9 mouse cellular contexts compared by ENCODE assay signal in the genomic region with DNA sequence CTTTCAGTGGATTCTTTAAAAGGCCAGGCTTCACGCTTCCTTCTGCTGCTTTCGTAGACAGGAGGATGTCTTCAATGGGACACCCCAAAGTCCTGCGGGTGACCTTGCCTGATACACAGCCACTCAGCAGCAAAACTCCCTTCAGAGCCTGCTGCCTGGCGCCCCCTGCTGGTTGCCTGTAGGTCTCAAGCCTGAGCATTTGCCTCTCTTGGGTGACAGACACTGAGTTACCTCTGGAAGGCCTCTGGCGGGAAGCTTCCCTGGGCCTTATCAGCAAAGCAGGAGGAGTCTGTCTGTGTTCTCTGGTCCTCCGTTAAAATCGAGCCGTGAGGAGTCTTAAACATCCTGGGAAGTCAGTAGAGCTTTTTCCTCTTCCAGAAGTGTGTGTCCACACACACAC. TPM values are rescaled to one million over a fixed set of nuclear protein-coding genes. Genes with fewer than 3 reads are reported as not detected.
DNase-seq lines count a peak whose midpoint lies in the region; ATAC-seq and TF ChIP-seq lines count a peak whose summit lies in the region.
"Had no signal": no experiment of that assay in that cellular context is flagged by ENCODE, and none has a peak within 500 bp of the region (broad histone marks: within the 10 kb centered on the region; RNA-seq: fewer than 3 reads in every experiment).

No protein-coding gene starts in this region.

- H3K27ac ChIP-seq in liver, postnatal 0 days (ENCODE audit: low read depth), result no peak overlapping the region
- H3K27ac ChIP-seq: limb, embryonic 12.5 days had no signal

- no peak overlapping the region for H3K4me2 ChIP-seq in liver, postnatal 0 days (ENCODE audit: low read depth, low read length)
- H3K4me2 ChIP-seq: limb, embryonic 12.5 days had no signal

- TF ChIP-seq EP300 in liver, postnatal 0 days (IDR thresholded peaks at IDR 0.05; ENCODE audit: low read depth), result no peak

- no peak overlapping the region for H3K4me3 ChIP-seq in liver, postnatal 0 days (ENCODE audit: low read depth, low read length)
- H3K4me3 ChIP-seq: limb, embryonic 12.5 days had no signal

- peak; percentile 53 for ATAC-seq in liver, postnatal 0 days

- no peak overlapping the region for H3K9ac ChIP-seq in liver, postnatal 0 days (replicated peaks)
- H3K9ac ChIP-seq: limb, embryonic 12.5 days had no signal

- DNase-seq in CD4-positive helper T cell, adult 2 months (ENCODE audit: low read depth, low spot score), result peak; percentile 65
- DNase-seq in MN1 (ENCODE audit: low spot score), result peak; percentile 53
- DNase-seq in cerebellum, adult 8-10 months, result peak; percentile 73
- DNase-seq in gastrocnemius, postnatal 10 days, result peak; percentile 94
- peak; percentile 86 to 96 for DNase-seq in kidney, postnatal 36 days
- DNase-seq in liver, postnatal 0 days, result peak; percentile 90
- peak; percentile 73 to 81 for DNase-seq in right cerebral cortex, adult 2 months (ENCODE audit: low spot score in 2 of 2)
- peak; percentile 90 for DNase-seq in urinary bladder, postnatal 14 days (ENCODE audit: low spot score)

- peaks cover 10% of the 10 kb centered on the region; the same call in 1 of the 2 replicates for H3K36me3 ChIP-seq in liver, postnatal 0 days (replicated peaks; ENCODE audit: insufficient read depth, low read length)

- peaks cover 33% of the 10 kb centered on the region for H3K4me1 ChIP-seq in liver, postnatal 0 days (ENCODE audit: insufficient read depth)

- WGBS in liver, postnatal 0 days (ENCODE audit: insufficient replicate concordance), result 24% methylated on average over 8 of the region's 8 CpGs

- H3K27me3 ChIP-seq in liver, postnatal 0 days (ENCODE audit: insufficient read depth, low read length), result no peaks in the 10 kb centered on the region
- H3K27me3 ChIP-seq: limb, embryonic 12.5 days had no signal

- H3K9me3 ChIP-seq in liver, postnatal 0 days (ENCODE audit: low read length), result no peaks in the 10 kb centered on the region
- H3K9me3 ChIP-seq: limb, embryonic 12.5 days had no signal

- TF ChIP-seq CTCF in liver, postnatal 0 days (IDR thresholded peaks at IDR 0.05; ENCODE audit: low read depth), result peak; percentile 96

RNA-seq across cellular contexts. Expression of a gene that starts 49.3 kb away (rescaled TPM):
- 10 to 100 TPM; 28.2 to 29.8 TPM for total RNA-seq in gastrocnemius, postnatal 10 days (2021)
- 13.1 and 13.5 TPM in 2 replicates for polyA plus RNA-seq in liver, postnatal 0 days (2015; fragmentation: Nextera tagmentation; extraction: Ambion mirVana)

RNA-seq across cellular contexts. Expression of a gene that starts 50.7 kb away (rescaled TPM):
- total RNA-seq in gastrocnemius, postnatal 10 days (2021), result 10 to 100 TPM; 30.0 to 31.4 TPM
- 0.62 TPM in 2 replicates for polyA plus RNA-seq in liver, postnatal 0 days (2015; fragmentation: Nextera tagmentation; extraction: Ambion mirVana)
